Mouse (Mus musculus) MEL (cell line): ENCODE measurements around the gene Abhd10. TPM values are rescaled to one million over a fixed set of nuclear protein-coding genes. Genes with fewer than 3 reads are reported as not detected.

Source experiments
- DNase-seq: peaks from one replicate; pipeline ENCODE4 v3.0.0; 2011; ENCODE audit warnings: low read depth, low spot score
- H3K27ac ChIP-seq: 2 replicates; pipeline ENCODE4 v1.5.1; 2012; ENCODE audit warnings: low read depth, mild to moderate bottlenecking, control low read depth, low read length, moderate library complexity; ENCODE audit not compliant: control insufficient read depth
- H3K27me3 ChIP-seq, 2 experiments: fragments of 150-350 bp in 1 of 2; sonication (generic) in 1 of 2; 2 replicates each; pipeline ENCODE4 v1.6.1; 2012; ENCODE audit warnings: low read length in 2 of 2, mild to moderate bottlenecking in 2 of 2, improper control_type of control experiment in 1 of 2, moderate library complexity in 1 of 2; ENCODE audit not compliant: insufficient read depth in 2 of 2, control insufficient read depth in 1 of 2
- H3K36me3 ChIP-seq, 2 experiments: 2 replicates each; pipeline ENCODE4 v1.6.1; 2012 to 2014; ENCODE audit warnings: low read length in 2 of 2, improper control_type of control experiment in 1 of 2, inconsistent platforms in 1 of 2, mild to moderate bottlenecking in 1 of 2; ENCODE audit not compliant: insufficient read depth in 2 of 2, control insufficient read depth in 1 of 2
- H3K4me1 ChIP-seq, 2 experiments: fragments of 150-350 bp in 1 of 2; sonication (generic) in 1 of 2; 2 replicates each; pipeline ENCODE4 v1.6.1; 2012; ENCODE audit warnings: low read length in 2 of 2, improper control_type of control experiment in 1 of 2, mild to moderate bottlenecking in 1 of 2; ENCODE audit not compliant: insufficient read depth in 2 of 2, control insufficient read depth in 1 of 2
- H3K4me3 ChIP-seq, 2 experiments: fragments of 150-350 bp in 1 of 2; sonication (generic) in 1 of 2; 2 replicates each; pipeline ENCODE4 v1.5.1; 2012; ENCODE audit warnings: low read depth in 2 of 2, low read length in 2 of 2, mild to moderate bottlenecking in 2 of 2, moderate library complexity in 2 of 2, control low read depth in 1 of 2, improper control_type of control experiment in 1 of 2; ENCODE audit not compliant: control insufficient read depth in 1 of 2, insufficient read depth in 1 of 2
- H3K79me2 ChIP-seq: 2 replicates; pipeline ENCODE4 v1.6.1; 2012; ENCODE audit warnings: mild to moderate bottlenecking, low read length, moderate library complexity; ENCODE audit not compliant: control insufficient read depth, poor library complexity, insufficient read depth
- H3K9ac ChIP-seq: 2 replicates; pipeline ENCODE4 v1.6.1; 2012; ENCODE audit warnings: low read depth, mild to moderate bottlenecking, control low read depth, low read length, moderate library complexity; ENCODE audit not compliant: control insufficient read depth, poor library complexity, severe bottlenecking
- H3K9me3 ChIP-seq: fragments of 150-350 bp; sonication (generic); replicated peaks from 2 replicates; pipeline ENCODE4 v1.6.1; 2012; ENCODE audit warnings: mild to moderate bottlenecking, low read length, improper control_type of control experiment, moderate library complexity; ENCODE audit not compliant: insufficient read depth
- BHLHE40 ChIP-seq: IDR thresholded peaks from 2 replicates; pipeline ENCODE4 v1.6.1; 2012; ENCODE audit warnings: low read depth, mild to moderate bottlenecking, inconsistent platforms, low read length, improper control_type of control experiment, borderline replicate concordance
- CHD1 ChIP-seq: IDR thresholded peaks from 2 replicates; pipeline ENCODE4 v1.6.1; 2012; ENCODE audit warnings: low read depth, mild to moderate bottlenecking, inconsistent platforms, low read length, improper control_type of control experiment
- CTCF ChIP-seq, 3 experiments: IDR thresholded peaks in 2 of 3; conservative IDR thresholded peaks in 1 of 3; 2 replicates each; pipeline ENCODE4 v1.5.1; 2011 to 2012; ENCODE audit warnings: low read length in 3 of 3, low read depth in 2 of 3, mild to moderate bottlenecking in 2 of 3, improper control_type of control experiment in 1 of 3, inconsistent platforms in 1 of 3, mixed read lengths in 1 of 3, moderate library complexity in 1 of 3; ENCODE audit not compliant: control insufficient read depth in 1 of 3, insufficient read depth in 1 of 3, poor library complexity in 1 of 3, severe bottlenecking in 1 of 3
- E2F4 ChIP-seq: IDR thresholded peaks from 2 replicates; pipeline ENCODE4 v1.6.1; 2011; ENCODE audit warnings: low read depth, low read length, improper control_type of control experiment, borderline replicate concordance
- ELF1 ChIP-seq: IDR thresholded peaks from 2 replicates; pipeline ENCODE4 v1.6.1; 2014; ENCODE audit warnings: low read depth, mild to moderate bottlenecking, inconsistent platforms, low read length, improper control_type of control experiment, moderate library complexity
- ETS1 ChIP-seq: IDR thresholded peaks from 2 replicates; pipeline ENCODE4 v1.6.1; 2012; ENCODE audit warnings: low read depth, mild to moderate bottlenecking, inconsistent platforms, low read length, improper control_type of control experiment, moderate library complexity
- GABPA ChIP-seq: IDR thresholded peaks from 2 replicates; pipeline ENCODE4 v1.6.1; 2012; ENCODE audit warnings: low read depth, mild to moderate bottlenecking, inconsistent platforms, low read length, improper control_type of control experiment, moderate library complexity
- GATA1 ChIP-seq: IDR thresholded peaks from 2 replicates; pipeline ENCODE4 v1.6.1; 2011; ENCODE audit warnings: low read depth, low read length, improper control_type of control experiment
- JUND ChIP-seq: IDR thresholded peaks from 2 replicates; pipeline ENCODE4 v1.6.1; 2011; ENCODE audit warnings: low read depth, mild to moderate bottlenecking, improper control_type of control experiment, low read length
- KAT2A ChIP-seq: conservative IDR thresholded peaks from 2 replicates; pipeline ENCODE4 v1.6.1; 2012; ENCODE audit warnings: low read depth, low read length, improper control_type of control experiment, inconsistent platforms
- MAFK ChIP-seq: IDR thresholded peaks from 2 replicates; pipeline ENCODE4 v1.6.1; 2011; ENCODE audit warnings: low read depth, mild to moderate bottlenecking, low read length, improper control_type of control experiment, borderline replicate concordance
- MAX ChIP-seq: IDR thresholded peaks from 2 replicates; pipeline ENCODE4 v1.6.1; 2011; ENCODE audit warnings: low read length, improper control_type of control experiment
- MAZ ChIP-seq: IDR thresholded peaks from 2 replicates; pipeline ENCODE4 v1.6.1; 2012; ENCODE audit warnings: low read depth, mild to moderate bottlenecking, inconsistent platforms, low read length, improper control_type of control experiment
- MEF2A ChIP-seq: IDR thresholded peaks from 2 replicates; pipeline ENCODE4 v1.6.1; 2014; ENCODE audit warnings: low read depth, mild to moderate bottlenecking, inconsistent platforms, low read length, improper control_type of control experiment; ENCODE audit not compliant: poor library complexity, insufficient replicate concordance, severe bottlenecking; ENCODE audit errors: extremely low read depth
- MXI1 ChIP-seq: IDR thresholded peaks from 2 replicates; pipeline ENCODE4 v1.6.1; 2011; ENCODE audit warnings: mild to moderate bottlenecking, low read depth, low read length, improper control_type of control experiment
- MYB ChIP-seq: IDR thresholded peaks from 2 replicates; pipeline ENCODE4 v1.6.1; 2011; ENCODE audit warnings: mild to moderate bottlenecking, low read depth, low read length, improper control_type of control experiment
- MYC ChIP-seq: IDR thresholded peaks from 2 replicates; pipeline ENCODE4 v1.6.1; 2011; ENCODE audit warnings: low read depth, mild to moderate bottlenecking, low read length, improper control_type of control experiment, moderate library complexity
- NELFE ChIP-seq: IDR thresholded peaks from 2 replicates; pipeline ENCODE4 v1.6.1; 2011; ENCODE audit warnings: low read depth, low read length, improper control_type of control experiment
- NRF1 ChIP-seq: IDR thresholded peaks from 2 replicates; pipeline ENCODE4 v1.6.1; 2014; ENCODE audit warnings: low read depth, mild to moderate bottlenecking, inconsistent platforms, low read length, improper control_type of control experiment, moderate library complexity; ENCODE audit not compliant: poor library complexity, insufficient read depth, severe bottlenecking
- POLR2A ChIP-seq, 2 experiments: IDR thresholded peaks; 2 replicates each; pipeline ENCODE4 v1.6.1; 2011 to 2012; ENCODE audit warnings: low read length in 2 of 2, mild to moderate bottlenecking in 2 of 2, control low read depth in 1 of 2, improper control_type of control experiment in 1 of 2, low read depth in 1 of 2, moderate library complexity in 1 of 2; ENCODE audit not compliant: control insufficient read depth in 1 of 2, insufficient read depth in 1 of 2, poor library complexity in 1 of 2
- POLR2AphosphoS2 ChIP-seq: IDR thresholded peaks from 2 replicates; pipeline ENCODE4 v1.6.1; 2011; ENCODE audit warnings: low read length, improper control_type of control experiment
- POLR2AphosphoS5 ChIP-seq: IDR thresholded peaks from 2 replicates; pipeline ENCODE4 v1.6.1; 2012; ENCODE audit warnings: low read depth, borderline replicate concordance, mild to moderate bottlenecking, inconsistent platforms, low read length, moderate library complexity, mixed read lengths
- RAD21 ChIP-seq: IDR thresholded peaks from 2 replicates; pipeline ENCODE4 v1.6.1; 2011; ENCODE audit warnings: mild to moderate bottlenecking, low read depth, low read length, improper control_type of control experiment
- RCOR1 ChIP-seq: IDR thresholded peaks from 2 replicates; pipeline ENCODE4 v1.6.1; 2012; ENCODE audit warnings: low read depth, mild to moderate bottlenecking, inconsistent platforms, low read length, improper control_type of control experiment
- SIN3A ChIP-seq: IDR thresholded peaks from 2 replicates; pipeline ENCODE4 v1.6.1; 2012; ENCODE audit warnings: low read length, improper control_type of control experiment, inconsistent platforms
- SMC3 ChIP-seq: IDR thresholded peaks from 2 replicates; pipeline ENCODE4 v1.6.1; 2011; ENCODE audit warnings: low read depth, low read length, improper control_type of control experiment
- TAL1 ChIP-seq: IDR thresholded peaks from 2 replicates; pipeline ENCODE4 v1.6.1; 2012; ENCODE audit warnings: mild to moderate bottlenecking, inconsistent platforms, low read length, moderate library complexity, mixed read lengths
- TBP ChIP-seq: IDR thresholded peaks from 2 replicates; pipeline ENCODE4 v1.8.0; 2011; ENCODE audit warnings: low read depth, low read length, improper control_type of control experiment
- TCF12 ChIP-seq: IDR thresholded peaks from 2 replicates; pipeline ENCODE4 v1.6.1; 2014; ENCODE audit warnings: low read depth, mild to moderate bottlenecking, inconsistent platforms, low read length, improper control_type of control experiment, moderate library complexity
- UBTF ChIP-seq: IDR thresholded peaks from 2 replicates; pipeline ENCODE4 v1.6.1; 2012; ENCODE audit warnings: low read depth, mild to moderate bottlenecking, inconsistent platforms, low read length, improper control_type of control experiment, moderate library complexity, borderline replicate concordance; ENCODE audit not compliant: insufficient read depth
- USF1 ChIP-seq: IDR thresholded peaks from 2 replicates; pipeline ENCODE4 v1.6.1; 2014; ENCODE audit warnings: low read depth, mild to moderate bottlenecking, inconsistent platforms, low read length, improper control_type of control experiment, moderate library complexity
- USF2 ChIP-seq, 2 experiments: IDR thresholded peaks; 2 replicates each; pipeline ENCODE4 v1.6.1; 2011 to 2012; ENCODE audit warnings: improper control_type of control experiment in 2 of 2, low read length in 2 of 2, borderline replicate concordance in 1 of 2, inconsistent platforms in 1 of 2, low read depth in 1 of 2, mild to moderate bottlenecking in 1 of 2; ENCODE audit not compliant: insufficient read depth in 1 of 2
- ZC3H11A ChIP-seq: IDR thresholded peaks from 2 replicates; pipeline ENCODE4 v1.6.1; 2012; ENCODE audit warnings: low read depth, mild to moderate bottlenecking, inconsistent platforms, low read length, improper control_type of control experiment
- ZKSCAN1 ChIP-seq: IDR thresholded peaks from 2 replicates; pipeline ENCODE4 v1.6.1; 2012; ENCODE audit warnings: low read depth, mild to moderate bottlenecking, inconsistent platforms, low read length, improper control_type of control experiment, moderate library complexity
- ZNF384 ChIP-seq: IDR thresholded peaks from 2 replicates; pipeline ENCODE4 v1.6.1; 2012; ENCODE audit warnings: low read depth, mild to moderate bottlenecking, inconsistent platforms, low read length, improper control_type of control experiment
- polyA plus RNA-seq, 2 experiments: library from polyadenylated mRNA; stranded (reverse) in 1 of 2; unstranded in 1 of 2; fragments of >175 nt in 1 of 2; fragments of >200 nt in 1 of 2; gene quantifications; 2 replicates each; pipeline versions ENCODE4 v1.2.1 to v1.2.4; 2012; ENCODE audit warnings: low replicate concordance in 2 of 2, low read depth in 1 of 2; ENCODE audit not compliant: insufficient read length in 2 of 2, insufficient read depth in 1 of 2, missing spikeins in 1 of 2
- total RNA-seq: library from RNA; depleted of rRNA; stranded (reverse); fragments of 300-350 nt; gene quantifications from 2 replicates; pipeline ENCODE4 v1.2.3, GENCODE M21; 2012; rRNA removed

Abhd10 gene
- total RNA-seq (8.3 and 9.5 TPM in 2 replicates), polyA plus RNA-seq (10 to 100 TPM in 1 of 2 experiments, not detected in 1; 11.1 TPM)

DNA sequence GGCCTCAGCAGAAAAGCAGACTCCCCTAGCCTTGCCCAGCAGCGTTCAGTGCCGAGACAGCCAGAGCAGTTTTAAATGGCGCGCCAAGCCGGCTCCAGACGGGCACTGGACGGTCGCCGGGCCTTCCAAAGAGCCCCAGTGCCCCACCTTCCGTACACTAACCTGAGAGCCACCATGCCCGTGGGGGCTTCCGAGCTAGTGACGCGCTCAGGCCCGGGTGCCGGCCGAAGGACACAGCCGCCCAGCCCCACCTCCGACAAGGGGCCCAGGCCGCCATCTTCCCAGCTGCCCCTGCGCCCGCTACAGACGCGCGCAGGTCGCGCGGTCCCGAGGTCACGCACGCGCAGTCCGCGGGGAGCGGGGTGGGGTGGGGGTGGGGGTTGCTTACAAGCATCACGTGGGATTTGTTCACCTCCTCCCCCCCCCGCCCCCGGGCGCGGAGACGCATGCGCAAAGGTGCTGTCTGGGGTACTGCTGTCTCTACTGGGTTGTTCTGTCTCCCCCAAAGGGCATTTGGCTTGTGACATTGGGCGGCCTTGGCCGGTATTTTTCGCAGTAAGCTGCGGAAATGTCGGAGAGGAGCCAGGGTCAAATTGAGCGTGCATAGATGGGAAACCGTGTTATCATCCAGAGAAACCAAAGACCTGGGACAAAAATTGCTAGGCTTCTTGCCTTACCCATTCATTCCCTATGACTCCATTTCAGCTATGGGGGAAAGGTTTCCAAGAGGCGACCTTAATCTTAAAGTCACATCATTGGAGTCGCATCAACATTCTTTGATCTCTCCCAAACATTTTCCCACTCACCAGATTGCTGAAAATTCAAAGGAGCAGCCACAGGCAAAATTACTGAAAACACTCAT is at the start of gene Abhd10:
Gene Abhd10 (minus strand): TSS at position 341 of the 862 bp plus-strand sequence.
- peak; percentile 91 for DNase-seq
- H3K9ac ChIP-seq = peak within 1 kb of the TSS; percentile 99
- H3K4me1 ChIP-seq = no peaks in the 10 kb centered on the region; a peak in 1 of 4 replicates
- H3K36me3 ChIP-seq = peaks cover 2 to 14% of the 10 kb centered on the region in 2 experiments; a peak in 3 of 4 replicates
- no peaks in the 10 kb centered on the region for H3K9me3 ChIP-seq
- H3K27ac ChIP-seq = peak within 1 kb of the TSS; percentile 66
- H3K79me2 ChIP-seq = peaks cover 10% of the 10 kb centered on the region
- no peaks in the 10 kb centered on the region for H3K27me3 ChIP-seq
- peak within 1 kb of the TSS; percentile 99 for H3K4me3 ChIP-seq
- TF ChIP-seq POLR2A (IDR thresholded peaks at IDR 0.05; ENCODE audit: control insufficient read depth in 1 of 2, insufficient read depth in 1 of 2, low read depth in 1 of 2, low read length in 2 of 2, poor library complexity in 1 of 2) = peak; percentile 84 to 87
- no peak for TF ChIP-seq MYC
- no peak for TF ChIP-seq RAD21
- TF ChIP-seq MXI1 = 0 out of 2 replicates have a peak, but pooled peaks have one; percentile 16
- peak; percentile 52; the same call in 1 of the 2 replicates for TF ChIP-seq POLR2AphosphoS2
- TF ChIP-seq NRF1 = peak; percentile 82
- TF ChIP-seq CHD1 = no peak
- TF ChIP-seq NELFE = peak; percentile 84
- TF ChIP-seq POLR2AphosphoS5 = no peak
- TF ChIP-seq UBTF = no peak
- TF ChIP-seq GABPA = no peak
- TF ChIP-seq MAFK = no peak
- TF ChIP-seq MEF2A = no peak
- no peak for TF ChIP-seq GATA1
- peak; percentile 91 for TF ChIP-seq USF1
- peak; percentile 38; the same call in 1 of the 2 replicates for TF ChIP-seq TCF12
- no peak for TF ChIP-seq JUND
- TF ChIP-seq MAZ = peak; percentile 85
- no peak for TF ChIP-seq BHLHE40
- no peak for TF ChIP-seq E2F4
- no peak; the same call in 1 of the 2 replicates for TF ChIP-seq KAT2A
- TF ChIP-seq ZKSCAN1 = no peak
- peak; percentile 40; the same call in 1 of the 2 replicates for TF ChIP-seq TBP
- no peak for TF ChIP-seq MAX
- no peak for TF ChIP-seq CTCF (IDR thresholded peaks at IDR 0.05 in 2 of 3, conservative IDR thresholded peaks at IDR 0.05 in 1 of 3; ENCODE audit: control insufficient read depth in 1 of 3, insufficient read depth in 1 of 3, low read depth in 2 of 3, low read length in 3 of 3, poor library complexity in 1 of 3, severe bottlenecking in 1 of 3)
- TF ChIP-seq RCOR1 = no peak
- no peak; a peak in 1 of 4 replicates for TF ChIP-seq USF2 (IDR thresholded peaks at IDR 0.05; ENCODE audit: borderline replicate concordance in 1 of 2, insufficient read depth in 1 of 2, low read depth in 1 of 2, low read length in 2 of 2)
- TF ChIP-seq ZC3H11A = no peak
- no peak for TF ChIP-seq ZNF384
- TF ChIP-seq SMC3 = no peak
- TF ChIP-seq SIN3A = peak; percentile 25; the same call in 1 of the 2 replicates
- no peak for TF ChIP-seq ETS1
- no peak for TF ChIP-seq ELF1
- no peak for TF ChIP-seq TAL1
- no peak for TF ChIP-seq MYB
